In the genomic region with DNA sequence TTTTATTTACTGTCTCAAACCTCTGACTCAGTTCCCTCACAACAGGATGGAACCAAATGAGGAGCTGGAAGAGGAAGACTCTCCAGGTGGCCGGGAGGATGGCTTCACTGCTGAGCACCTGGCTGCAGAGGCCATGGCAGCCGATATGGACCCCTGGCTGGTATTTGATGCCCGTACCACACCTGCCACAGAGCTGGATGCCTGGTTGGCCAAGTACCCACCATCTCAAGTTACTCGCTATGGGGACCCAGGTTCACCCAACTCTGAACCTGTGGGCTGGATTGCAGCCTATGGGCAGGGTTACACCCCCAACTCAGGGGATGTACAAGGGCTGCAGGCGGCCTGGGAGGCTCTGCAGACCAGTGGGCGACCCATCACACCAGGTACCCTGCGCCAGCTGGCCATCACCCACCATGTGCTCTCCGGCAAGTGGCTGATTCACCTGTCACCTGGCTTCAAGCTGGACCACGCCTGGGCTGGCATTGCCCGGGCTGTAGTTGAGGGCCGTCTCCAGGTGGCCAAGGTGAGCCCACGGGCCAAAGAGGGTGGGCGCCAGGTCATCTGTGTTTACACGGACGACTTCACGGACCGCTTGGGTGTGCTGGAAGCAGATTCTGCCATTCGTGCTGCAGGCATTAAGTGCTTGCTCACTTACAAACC, we compare ENCODE assay signal across 8 mouse cellular contexts. TPM values are rescaled to one million over a fixed set of nuclear protein-coding genes. Genes with fewer than 3 reads are reported as not detected.
DNase-seq lines count a peak whose midpoint lies in the region; ATAC-seq and TF ChIP-seq lines count a peak whose summit lies in the region.

No protein-coding gene starts in this region.

- peaks cover 16% of the 10 kb centered on the region for H3K4me1 ChIP-seq in spleen, adult 2 months (ENCODE audit: control insufficient read depth, insufficient read depth, insufficient read length)
- peaks cover 21% of the 10 kb centered on the region for H3K4me1 ChIP-seq in intestine, embryonic 16.5 days (ENCODE audit: control insufficient read depth, insufficient read depth, low read length)
- peaks cover 26% of the 10 kb centered on the region for H3K4me1 ChIP-seq in neural tube, embryonic 14.5 days (ENCODE audit: control insufficient read depth, insufficient read depth, low read length)

- H3K27ac ChIP-seq in spleen, adult 2 months (ENCODE audit: insufficient read depth, low read length): peak overlapping the region; percentile 96
- peak overlapping the region; percentile 78 for H3K27ac ChIP-seq in intestine, embryonic 16.5 days (ENCODE audit: low read length)
- peak overlapping the region; percentile 86; the same call in 1 of the 2 replicates for H3K27ac ChIP-seq in neural tube, embryonic 14.5 days (ENCODE audit: low read depth, low read length)

- DNase-seq in cerebellum, adult 11-12 months: peak; percentile 74
- no peak for DNase-seq in spleen, adult 2 months (ENCODE audit: low read depth in 1 of 2, low spot score in 2 of 2)
- no peak for DNase-seq in spleen, adult 12 weeks (ENCODE audit: low spot score)
- no peak for DNase-seq in left cerebral cortex, postnatal 36 days (ENCODE audit: low spot score in 2 of 2)
- DNase-seq in gastrocnemius, postnatal 36 days: no peak

- H3K4me2 ChIP-seq in intestine, embryonic 16.5 days (ENCODE audit: low read depth, low read length): peak overlapping the region; percentile 86
- H3K4me2 ChIP-seq in neural tube, embryonic 14.5 days (ENCODE audit: low read depth, low read length): peak overlapping the region; percentile 84

- WGBS in spleen, adult 2 months: 86% methylated on average over 18 of the region's 18 CpGs
- 84% methylated on average over 18 of the region's 18 CpGs for WGBS in intestine, embryonic 16.5 days
- 93% methylated on average over 18 of the region's 18 CpGs for WGBS in neural tube, embryonic 14.5 days

- H3K36me3 ChIP-seq in spleen, adult 2 months (ENCODE audit: control insufficient read depth, insufficient read depth, low read length): peaks cover 26% of the 10 kb centered on the region
- H3K36me3 ChIP-seq in intestine, embryonic 16.5 days (ENCODE audit: control insufficient read depth, insufficient read depth, low read length): peaks cover 9% of the 10 kb centered on the region; the same call in 1 of the 2 replicates
- H3K36me3 ChIP-seq in neural tube, embryonic 14.5 days (ENCODE audit: control insufficient read depth, insufficient read depth, low read length): peaks cover 7% of the 10 kb centered on the region; the same call in 1 of the 2 replicates

- no peak for ATAC-seq in cerebellum, adult (ENCODE audit: insufficient number of reproducible peaks, low FRiP score, low TSS enrichment)
- ATAC-seq in intestine, embryonic 16.5 days: no peak
- ATAC-seq in neural tube, embryonic 14.5 days (ENCODE audit: low read depth): no peak

- intact Hi-C loops in left cerebral cortex, postnatal 36 days (cut with DNase I): loop anchor here (2.0 kb wide), 2 partner anchors 31 to 63 kb away; a partner anchor contains a TSS
- intact Hi-C loops in gastrocnemius, postnatal 36 days (cut with DNase I): no loop called here

- H3K9ac ChIP-seq in intestine, embryonic 16.5 days (ENCODE audit: low read depth, low read length): peak overlapping the region; percentile 93
- H3K9ac ChIP-seq in neural tube, embryonic 14.5 days (replicated peaks; ENCODE audit: low read depth, low read length): peak overlapping the region; percentile 83

- no peaks in the 10 kb centered on the region for H3K9me3 ChIP-seq in intestine, embryonic 16.5 days (ENCODE audit: control insufficient read depth, low read length)
- H3K9me3 ChIP-seq in neural tube, embryonic 14.5 days (ENCODE audit: control insufficient read depth, low read length): no peaks in the 10 kb centered on the region

- no peak for TF ChIP-seq CTCF in spleen, adult 2 months (IDR thresholded peaks at IDR 0.05; ENCODE audit: extremely low read depth, insufficient read depth, insufficient read length, insufficient replicate concordance)

- peak overlapping the region; percentile 96; the same call in 1 of the 2 replicates for H3K4me3 ChIP-seq in spleen, adult 2 months (ENCODE audit: extremely low read depth, insufficient read depth, insufficient read length)
- peak overlapping the region; percentile 81 for H3K4me3 ChIP-seq in intestine, embryonic 16.5 days (ENCODE audit: low read length)
- peak overlapping the region; percentile 66 for H3K4me3 ChIP-seq in neural tube, embryonic 14.5 days (ENCODE audit: low read depth, low read length)

- TF ChIP-seq POLR2A in spleen, adult 2 months (IDR thresholded peaks at IDR 0.05; ENCODE audit: low read depth, low read length): no peak

- H3K27me3 ChIP-seq in spleen, adult 2 months (ENCODE audit: control insufficient read depth, insufficient read depth, low read length): no peaks in the 10 kb centered on the region
- H3K27me3 ChIP-seq in intestine, embryonic 16.5 days (replicated peaks; ENCODE audit: control insufficient read depth, insufficient read depth, low read length): no peaks in the 10 kb centered on the region
- H3K27me3 ChIP-seq in neural tube, embryonic 14.5 days (ENCODE audit: control insufficient read depth, insufficient read depth, low read length): no peaks in the 10 kb centered on the region

RNA-seq across cellular contexts. Expression of a gene that starts 1.1 kb away (rescaled TPM):
- polyA plus RNA-seq in spleen, adult 2 months (2012; rRNA removed): 76.4 and 95.8 TPM in 2 replicates
- polyA plus RNA-seq in intestine, embryonic 16.5 days (2015; fragmentation: Nextera tagmentation; extraction: Ambion mirVana): 10.2 and 16.8 TPM in 2 replicates
- 57.0 and 67.2 TPM in 2 replicates for polyA plus RNA-seq in neural tube, embryonic 14.5 days (2014; fragmentation: Nextera tagmentation; extraction: Ambion mirVana)
- 10 to 100 TPM; 70.2 to 78.3 TPM for total RNA-seq in left cerebral cortex, postnatal 36 days (2021)
- 10 to 100 TPM; 32.7 to 33.6 TPM for total RNA-seq in gastrocnemius, postnatal 36 days (2021)

RNA-seq across cellular contexts. Expression of a gene that starts 1.3 kb away (rescaled TPM):
- 59.6 and 75.8 TPM in 2 replicates for polyA plus RNA-seq in spleen, adult 2 months (2012; rRNA removed)
- polyA plus RNA-seq in intestine, embryonic 16.5 days (2015; fragmentation: Nextera tagmentation; extraction: Ambion mirVana): 175 and 180 TPM in 2 replicates
- polyA plus RNA-seq in neural tube, embryonic 14.5 days (2014; fragmentation: Nextera tagmentation; extraction: Ambion mirVana): 208 and 254 TPM in 2 replicates
- 100 to 1,000 TPM; 245 to 260 TPM for total RNA-seq in left cerebral cortex, postnatal 36 days (2021)
- 100 to 1,000 TPM; 531 to 582 TPM for total RNA-seq in gastrocnemius, postnatal 36 days (2021)

RNA-seq across cellular contexts. Expression of a gene that starts 21.3 kb away (rescaled TPM):
- 0.04 and 0.40 TPM in 2 replicates for polyA plus RNA-seq in spleen, adult 2 months (2012; rRNA removed)
- polyA plus RNA-seq in intestine, embryonic 16.5 days (2015; fragmentation: Nextera tagmentation; extraction: Ambion mirVana): not detected in 2 replicates
- polyA plus RNA-seq in neural tube, embryonic 14.5 days (2014; fragmentation: Nextera tagmentation; extraction: Ambion mirVana): not detected in 2 replicates
- not detected for total RNA-seq in left cerebral cortex, postnatal 36 days (2021)
- not detected for total RNA-seq in gastrocnemius, postnatal 36 days (2021)

RNA-seq across cellular contexts. Expression of a gene that starts 23.7 kb away (rescaled TPM):
- polyA plus RNA-seq in spleen, adult 2 months (2012; rRNA removed): 1.9 and 2.3 TPM in 2 replicates
- 5.9 and 6.3 TPM in 2 replicates for polyA plus RNA-seq in intestine, embryonic 16.5 days (2015; fragmentation: Nextera tagmentation; extraction: Ambion mirVana)
- polyA plus RNA-seq in neural tube, embryonic 14.5 days (2014; fragmentation: Nextera tagmentation; extraction: Ambion mirVana): not detected in 2 replicates
- not detected for total RNA-seq in left cerebral cortex, postnatal 36 days (2021)
- total RNA-seq in gastrocnemius, postnatal 36 days (2021): under 1 TPM; 0.52 to 0.64 TPM

RNA-seq across cellular contexts. Expression of a gene that starts 31.7 kb away (rescaled TPM):
- 5.3 and 6.8 TPM in 2 replicates for polyA plus RNA-seq in spleen, adult 2 months (2012; rRNA removed)
- 5.0 and 5.4 TPM in 2 replicates for polyA plus RNA-seq in intestine, embryonic 16.5 days (2015; fragmentation: Nextera tagmentation; extraction: Ambion mirVana)
- polyA plus RNA-seq in neural tube, embryonic 14.5 days (2014; fragmentation: Nextera tagmentation; extraction: Ambion mirVana): 8.0 and 11.0 TPM in 2 replicates
- 10 to 100 TPM; 28.5 to 31.7 TPM for total RNA-seq in left cerebral cortex, postnatal 36 days (2021)
- total RNA-seq in gastrocnemius, postnatal 36 days (2021): 1 to 10 TPM; 4.7 to 6.0 TPM
